Mouse (Mus musculus) intestine, postnatal 0 days (tissue): ENCODE results near the gene Sox1. TPM values are rescaled to one million over a fixed set of nuclear protein-coding genes. Genes with fewer than 3 reads are reported as not detected.
A peak's percentile ranks its signal among the peaks of the same experiment; 100 is the strongest.

Source experiments
- ATAC-seq: fragments of 200-750 bp; cut with Nextera tagmentation; 2 replicates; pipeline ENCODE4 v1.8.0; 2017; ENCODE audit warnings: mild to moderate bottlenecking, moderate TSS enrichment, moderate library complexity
- H3K27ac ChIP-seq: fragments of 300-500 bp; sonication (generic); 2 replicates; pipeline ENCODE4 v1.5.1; 2014; ENCODE audit warnings: mild to moderate bottlenecking, low read depth, low read length, moderate library complexity
- H3K27me3 ChIP-seq: fragments of 300-500 bp; sonication (generic); replicated peaks from 2 replicates; pipeline ENCODE4 v1.6.1; 2014; ENCODE audit warnings: low read length, mixed read lengths; ENCODE audit not compliant: control insufficient read depth, insufficient read depth
- H3K36me3 ChIP-seq: fragments of 300-500 bp; sonication (generic); 2 replicates; pipeline ENCODE4 v1.6.1; 2014; ENCODE audit warnings: mild to moderate bottlenecking, moderate library complexity; ENCODE audit not compliant: control insufficient read depth, insufficient read depth
- H3K4me1 ChIP-seq: fragments of 300-500 bp; sonication (generic); replicated peaks from 2 replicates; pipeline ENCODE4 v1.6.1; 2014; ENCODE audit warnings: antibody characterized with exemption, low read length, mixed read lengths; ENCODE audit not compliant: control insufficient read depth, insufficient read depth
- H3K4me2 ChIP-seq: fragments of 300-500 bp; sonication (generic); replicated peaks from 2 replicates; pipeline ENCODE4 v1.6.1; 2014; ENCODE audit warnings: low read depth, mild to moderate bottlenecking, moderate library complexity
- H3K4me3 ChIP-seq: fragments of 300-500 bp; sonication (generic); 2 replicates; pipeline ENCODE4 v1.5.1; 2014; ENCODE audit warnings: low read depth, low read length
- H3K9ac ChIP-seq: fragments of 300-500 bp; sonication (generic); 2 replicates; pipeline ENCODE4 v1.6.1; 2014; ENCODE audit warnings: mild to moderate bottlenecking, low read depth, low read length
- H3K9me3 ChIP-seq: fragments of 300-500 bp; sonication (generic); 2 replicates; pipeline ENCODE4 v1.6.1; 2016; ENCODE audit warnings: mixed run types; ENCODE audit not compliant: control insufficient read depth
- CTCF ChIP-seq: sonication (generic); IDR thresholded peaks from 2 replicates; pipeline ENCODE4 v1.5.1; 2016; ENCODE audit warnings: low read depth, mild to moderate bottlenecking, control low read depth, antibody characterized with exemption, moderate library complexity
- WGBS: fragments of 180-500 bp; shearing (Covaris S2); extraction: QIAGEN DNeasy Blood & Tissue Kit; methylation state at CpG from one replicate; pipeline ENCODE4 v1.1.7; 2014; 5-methylcytosine and 5-hydroxymethylcytosine counted together
- polyA plus RNA-seq: library from polyadenylated mRNA; unstranded; fragments of >200 nt; fragmentation: Nextera tagmentation; extraction: Ambion mirVana; gene quantifications from 2 replicates; pipeline ENCODE4 v1.2.1, GENCODE M21; 2015

The Sox1 gene
- polyA plus RNA-seq, 1 experiment from 2014 or later: not detected

GRCm38 (mm10) chr8:12354406-12355025 lies 40.6 kb upstream of the Sox1 start:
- TF ChIP-seq CTCF: no peak
- 75% methylated on average over 10 of the region's 10 CpGs for WGBS

DNA sequence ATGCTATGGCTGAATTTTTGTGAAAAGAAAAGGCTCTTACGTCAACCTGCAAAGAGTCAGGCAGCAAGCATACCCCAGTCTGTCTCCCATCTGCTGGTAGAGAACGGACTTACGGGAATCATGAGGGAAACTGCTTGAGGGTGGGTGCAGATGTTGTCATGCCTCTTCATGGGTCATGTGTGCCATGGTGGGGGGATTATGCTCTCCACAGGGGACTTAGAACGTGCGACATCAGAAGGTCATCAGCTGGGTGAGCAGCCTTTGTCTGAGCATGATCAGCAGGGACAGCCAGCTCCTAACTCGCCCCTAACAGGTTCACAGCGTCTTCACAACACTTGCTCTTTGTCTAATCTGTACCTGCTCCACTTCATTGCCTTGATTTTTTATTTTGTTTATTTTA lies 26.9 kb upstream of the Sox1 start:
- Histone ChIP-seq H3K9me3 (no peaks in the 10 kb centered on the region), H3K27me3 (no peaks in the 10 kb centered on the region), H3K27ac (no peak overlapping the region), H3K4me1 (no peaks in the 10 kb centered on the region), H3K4me2 (no peak overlapping the region), H3K4me3 (no peak overlapping the region), H3K36me3 (no peaks in the 10 kb centered on the region), H3K9ac (no peak overlapping the region)
- ATAC-seq: no peak
- TF ChIP-seq CTCF: no peak
- WGBS: 49% methylated on average over 7 of the region's 7 CpGs

More at GRCm38 (mm10) chr8:12354406-12355025, 40.6 kb upstream of the Sox1 start:
- H3K4me3 ChIP-seq: no peak overlapping the region
- no peaks in the 10 kb centered on the region for H3K27me3 ChIP-seq
- H3K27ac ChIP-seq: no peak overlapping the region
- H3K4me2 ChIP-seq: no peak overlapping the region
- H3K4me1 ChIP-seq: no peaks in the 10 kb centered on the region
- no peak for ATAC-seq
- no peaks in the 10 kb centered on the region for H3K9me3 ChIP-seq
- H3K36me3 ChIP-seq: no peaks in the 10 kb centered on the region
- no peak overlapping the region for H3K9ac ChIP-seq

- H3K27ac ChIP-seq: no peak overlapping the region
- H3K36me3 ChIP-seq: no peaks in the 10 kb centered on the region
- H3K9ac ChIP-seq: no peak overlapping the region
- no peaks in the 10 kb centered on the region for H3K9me3 ChIP-seq
- no peak overlapping the region for H3K4me3 ChIP-seq
- no peak for TF ChIP-seq CTCF
- no peak overlapping the region for H3K4me2 ChIP-seq
- H3K27me3 ChIP-seq: no peaks in the 10 kb centered on the region
- WGBS: 59% methylated on average over 6 of the region's 6 CpGs
- ATAC-seq: no peak
- H3K4me1 ChIP-seq: no peaks in the 10 kb centered on the region
Observed at GRCm38 (mm10) chr8:12368856-12369255, 26.2 kb upstream of the Sox1 start.

GRCm38 (mm10) chr8:12381111-12381510 lies 14.0 kb upstream of the Sox1 start:
- TF ChIP-seq CTCF: no peak
- H3K36me3 ChIP-seq: no peaks in the 10 kb centered on the region
- no peaks in the 10 kb centered on the region for H3K4me1 ChIP-seq
- H3K9me3 ChIP-seq: no peaks in the 10 kb centered on the region
- ATAC-seq: no peak
- WGBS: 55% methylated on average over 3 of the region's 3 CpGs
- H3K4me2 ChIP-seq: no peak overlapping the region
- H3K27ac ChIP-seq: no peak overlapping the region
- H3K27me3 ChIP-seq: peaks cover 70% of the 10 kb centered on the region
- no peak overlapping the region for H3K9ac ChIP-seq
- no peak overlapping the region for H3K4me3 ChIP-seq

GRCm38 (mm10) chr8:12382707-12383561 lies 12.2 kb upstream of the Sox1 start:
- Histone ChIP-seq H3K27me3 (peaks cover 84% of the 10 kb centered on the region), H3K4me1 (no peaks in the 10 kb centered on the region)

GRCm38 (mm10) chr8:12383979-12384890 lies 10.9 kb upstream of the Sox1 start:
- no peak for TF ChIP-seq CTCF
- WGBS: 1% methylated on average over 34 of the region's 34 CpGs

More at GRCm38 (mm10) chr8:12382707-12383561, 12.2 kb upstream of the Sox1 start:
- no peak overlapping the region for H3K4me3 ChIP-seq
- no peak for ATAC-seq
- H3K9ac ChIP-seq: no peak overlapping the region
- H3K9me3 ChIP-seq: no peaks in the 10 kb centered on the region
- no peaks in the 10 kb centered on the region for H3K36me3 ChIP-seq
- H3K27ac ChIP-seq: no peak overlapping the region
- TF ChIP-seq CTCF: no peak
- whole genome bisulfite sequencing: 4% methylated on average over 21 of the region's 21 CpGs
- H3K4me2 ChIP-seq: no peak overlapping the region

More at GRCm38 (mm10) chr8:12383979-12384890, 10.9 kb upstream of the Sox1 start:
- H3K4me1 ChIP-seq: no peaks in the 10 kb centered on the region
- no peaks in the 10 kb centered on the region for H3K9me3 ChIP-seq
- no peak overlapping the region for H3K9ac ChIP-seq
- peak overlapping the region; percentile 37 for H3K4me3 ChIP-seq
- ATAC-seq: no peak
- H3K27ac ChIP-seq: no peak overlapping the region
- no peaks in the 10 kb centered on the region for H3K36me3 ChIP-seq
- H3K4me2 ChIP-seq: peak overlapping the region; percentile 65
- H3K27me3 ChIP-seq: peaks cover 96% of the 10 kb centered on the region
